Mouse (Mus musculus) kidney, embryonic 16.5 days (tissue): ENCODE measurements around the gene D3Ertd254e. TPM values are rescaled to one million over a fixed set of nuclear protein-coding genes. Genes with fewer than 3 reads are reported as not detected.

Source experiments
- ATAC-seq: fragments of 200-750 bp; cut with Nextera tagmentation; 2 replicates; pipeline ENCODE4 v1.8.0; 2017; ENCODE audit warnings: moderate TSS enrichment; ENCODE audit not compliant: low FRiP score, low TSS enrichment
- H3K27ac ChIP-seq: fragments of 300-500 bp; sonication (generic); 2 replicates; pipeline ENCODE4 v1.5.1; 2014; ENCODE audit warnings: low read length
- H3K27me3 ChIP-seq: fragments of 300-500 bp; sonication (generic); 2 replicates; pipeline ENCODE4 v1.6.1; 2014; ENCODE audit warnings: low read length, control low read depth, mixed read lengths; ENCODE audit not compliant: insufficient read depth
- H3K36me3 ChIP-seq: fragments of 300-500 bp; sonication (generic); 2 replicates; pipeline ENCODE4 v1.6.1; 2014; ENCODE audit warnings: low read length, control low read depth, mixed read lengths; ENCODE audit not compliant: insufficient read depth
- H3K4me1 ChIP-seq: fragments of 300-500 bp; sonication (generic); 2 replicates; pipeline ENCODE4 v1.6.1; 2014; ENCODE audit warnings: low read length, control low read depth, mixed read lengths; ENCODE audit not compliant: insufficient read depth
- H3K4me2 ChIP-seq: fragments of 300-500 bp; sonication (generic); replicated peaks from 2 replicates; pipeline ENCODE4 v1.6.1; 2014; ENCODE audit warnings: low read depth, low read length
- H3K4me3 ChIP-seq: fragments of 300-500 bp; sonication (generic); 2 replicates; pipeline ENCODE4 v1.5.1; 2014; ENCODE audit warnings: mild to moderate bottlenecking, low read length
- H3K9ac ChIP-seq: fragments of 300-500 bp; sonication (generic); replicated peaks from 2 replicates; pipeline ENCODE4 v1.6.1; 2014; ENCODE audit warnings: low read length
- H3K9me3 ChIP-seq: fragments of 300-500 bp; sonication (generic); 2 replicates; pipeline ENCODE4 v1.6.1; 2016; ENCODE audit warnings: low read length, control low read depth
- WGBS: fragments of 180-500 bp; shearing (Covaris S2); extraction: QIAGEN DNeasy Blood & Tissue Kit; methylation state at CpG from one replicate; pipeline ENCODE4 v1.1.7; 2014; 5-methylcytosine and 5-hydroxymethylcytosine counted together
- polyA plus RNA-seq: library from polyadenylated mRNA; unstranded; fragments of >200 nt; fragmentation: Nextera tagmentation; extraction: Ambion mirVana; gene quantifications from 2 replicates; pipeline ENCODE4 v1.2.1, GENCODE M21; 2015

Gene D3Ertd254e
- polyA plus RNA-seq, 1 experiment from 2014 or later: 8.2 TPM

DNA sequence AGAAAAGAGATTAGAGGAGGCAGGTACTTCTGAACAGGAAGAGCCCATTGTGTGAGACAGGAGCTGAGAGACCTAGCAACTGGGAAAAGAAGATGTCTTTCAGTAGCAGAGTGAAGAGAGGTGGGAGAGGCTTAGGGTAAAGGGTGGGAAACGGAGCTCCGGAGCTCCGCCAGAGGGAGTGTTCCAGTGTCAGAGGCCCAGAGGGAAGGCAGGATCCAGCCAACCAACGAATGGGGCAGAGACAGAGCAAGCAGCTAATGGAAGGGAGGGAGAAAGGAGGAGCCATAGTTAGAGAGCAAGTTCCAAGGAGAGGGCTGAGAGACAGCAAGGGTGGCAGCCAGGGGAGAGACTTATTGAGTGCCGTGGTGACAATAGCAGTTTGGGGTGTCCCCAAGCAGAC, 4.5 kb downstream of the D3Ertd254e start:
- Histone ChIP-seq H3K36me3 (peaks cover 10% of the 10 kb centered on the region), H3K4me1 (peaks cover 22% of the 10 kb centered on the region), H3K27ac (no peak overlapping the region), H3K4me2 (no peak overlapping the region), H3K4me3 (no peak overlapping the region), H3K9me3 (peaks cover 7% of the 10 kb centered on the region; the same call in 1 of the 2 replicates), H3K27me3 (no peaks in the 10 kb centered on the region), H3K9ac (no peak overlapping the region)
- 21% methylated on average over 5 of the region's 5 CpGs for WGBS
- no peak for ATAC-seq

GRCm38 (mm10) chr3:36170670-36171210, 19.9 kb downstream of the D3Ertd254e start:
- 94% methylated on average over 1 of the region's 1 CpGs for WGBS
- Histone ChIP-seq H3K9ac (no peak overlapping the region), H3K9me3 (peaks cover 3% of the 10 kb centered on the region; the same call in 1 of the 2 replicates), H3K4me1 (no peaks in the 10 kb centered on the region), H3K36me3 (peaks cover 20% of the 10 kb centered on the region), H3K4me2 (no peak overlapping the region), H3K27ac (no peak overlapping the region), H3K27me3 (no peaks in the 10 kb centered on the region), H3K4me3 (no peak overlapping the region)
- ATAC-seq: no peak

- no peaks in the 10 kb centered on the region for H3K27me3 ChIP-seq
- peaks cover 14% of the 10 kb centered on the region; the same call in 1 of the 2 replicates for H3K36me3 ChIP-seq
- no peaks in the 10 kb centered on the region for H3K4me1 ChIP-seq
- H3K27ac ChIP-seq: no peak overlapping the region
- no peak for ATAC-seq
- H3K4me3 ChIP-seq: no peak overlapping the region
- WGBS: 100% methylated on average over 1 of the region's 1 CpGs
- no peaks in the 10 kb centered on the region for H3K9me3 ChIP-seq
- no peak overlapping the region for H3K9ac ChIP-seq
- no peak overlapping the region for H3K4me2 ChIP-seq
Observed at GRCm38 (mm10) chr3:36171348-36171747, 20.5 kb downstream of the D3Ertd254e start.

- Histone ChIP-seq H3K4me1 (no peaks in the 10 kb centered on the region), H3K27ac (no peak overlapping the region), H3K4me3 (no peak overlapping the region), H3K27me3 (no peaks in the 10 kb centered on the region), H3K9ac (no peak overlapping the region), H3K4me2 (no peak overlapping the region), H3K36me3 (peaks cover 6% of the 10 kb centered on the region; the same call in 1 of the 2 replicates), H3K9me3 (no peaks in the 10 kb centered on the region)
- 92% methylated on average over 2 of the region's 2 CpGs for WGBS
- ATAC-seq: no peak
Observed at GRCm38 (mm10) chr3:36173761-36174160, 22.9 kb downstream of the D3Ertd254e start.

DNA sequence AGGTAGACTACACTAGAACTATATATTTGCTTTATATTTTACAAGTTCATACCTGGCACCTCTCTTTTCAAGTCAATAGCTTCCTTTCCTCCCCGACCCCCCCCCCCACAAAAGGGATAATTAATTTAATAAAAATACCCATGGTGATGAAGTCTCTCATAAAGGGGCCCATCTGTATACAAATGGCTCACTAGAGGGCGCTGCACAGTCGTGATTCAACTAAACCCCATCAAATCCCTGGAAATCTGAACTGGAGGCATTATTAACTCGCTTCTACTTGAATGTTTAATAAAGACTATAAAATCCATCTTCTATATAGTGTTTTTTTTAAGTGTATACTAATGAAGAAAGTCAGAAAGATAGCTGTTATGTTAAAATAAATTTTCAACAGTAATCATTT, 30.7 kb downstream of the D3Ertd254e start:
- Histone ChIP-seq H3K4me3 (no peak overlapping the region), H3K9ac (no peak overlapping the region), H3K36me3 (no peaks in the 10 kb centered on the region), H3K9me3 (no peaks in the 10 kb centered on the region), H3K27ac (no peak overlapping the region), H3K27me3 (no peaks in the 10 kb centered on the region), H3K4me1 (no peaks in the 10 kb centered on the region), H3K4me2 (no peak overlapping the region)
- 7% methylated on average over 4 of the region's 4 CpGs for WGBS
- no peak for ATAC-seq

DNA sequence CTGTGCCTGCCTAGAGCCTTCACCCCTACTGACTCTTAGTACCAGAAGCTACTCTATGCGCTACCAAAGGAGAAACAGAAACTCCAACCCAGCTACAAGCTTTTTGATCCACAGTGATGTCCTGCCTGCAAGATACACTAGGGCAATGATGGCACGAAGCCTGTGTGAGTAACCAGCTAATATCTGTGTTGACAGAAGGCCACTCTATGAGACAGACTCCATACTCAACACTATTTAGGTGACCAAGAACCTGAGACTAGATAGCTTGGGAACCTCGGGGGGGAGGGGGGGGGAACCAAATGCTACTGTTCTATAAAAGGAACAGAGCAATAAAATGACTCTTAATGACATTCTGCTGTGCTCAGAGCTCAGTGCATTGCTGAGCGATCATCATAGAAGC, 35.7 kb downstream of the D3Ertd254e start:
- Histone ChIP-seq H3K4me3 (no peak overlapping the region), H3K36me3 (no peaks in the 10 kb centered on the region), H3K27me3 (no peaks in the 10 kb centered on the region), H3K4me2 (no peak overlapping the region), H3K9ac (no peak overlapping the region), H3K27ac (no peak overlapping the region), H3K4me1 (no peaks in the 10 kb centered on the region), H3K9me3 (no peaks in the 10 kb centered on the region)
- no peak for ATAC-seq
- WGBS: 85% methylated on average over 4 of the region's 4 CpGs

- 88% methylated on average over 8 of the region's 8 CpGs for WGBS
- no peak overlapping the region for H3K27ac ChIP-seq
- no peaks in the 10 kb centered on the region for H3K4me1 ChIP-seq
- H3K9me3 ChIP-seq: no peaks in the 10 kb centered on the region
- no peaks in the 10 kb centered on the region for H3K27me3 ChIP-seq
- ATAC-seq: no peak
- H3K36me3 ChIP-seq: no peaks in the 10 kb centered on the region
- no peak overlapping the region for H3K4me2 ChIP-seq
- H3K9ac ChIP-seq: no peak overlapping the region
- no peak overlapping the region for H3K4me3 ChIP-seq
Observed at GRCm38 (mm10) chr3:36189243-36189642, 38.4 kb downstream of the D3Ertd254e start.

GRCm38 (mm10) chr3:36201098-36201497, 50.3 kb downstream of the D3Ertd254e start:
- Histone ChIP-seq H3K4me3 (no peak overlapping the region), H3K4me2 (no peak overlapping the region), H3K9ac (no peak overlapping the region), H3K36me3 (no peaks in the 10 kb centered on the region), H3K9me3 (no peaks in the 10 kb centered on the region), H3K27ac (no peak overlapping the region), H3K4me1 (no peaks in the 10 kb centered on the region), H3K27me3 (no peaks in the 10 kb centered on the region)
- WGBS: 75% methylated on average over 5 of the region's 5 CpGs
- no peak for ATAC-seq

- no peak overlapping the region for H3K27ac ChIP-seq
- no peak overlapping the region for H3K4me2 ChIP-seq
- no peak overlapping the region for H3K9ac ChIP-seq
- H3K27me3 ChIP-seq: no peaks in the 10 kb centered on the region
- H3K4me1 ChIP-seq: 0 out of 2 replicates have a peak, but pooled peaks cover 3% of the 10 kb centered on the region
- 78% methylated on average over 7 of the region's 7 CpGs for WGBS
- ATAC-seq: no peak
- no peaks in the 10 kb centered on the region for H3K36me3 ChIP-seq
- no peak overlapping the region for H3K4me3 ChIP-seq
- H3K9me3 ChIP-seq: no peaks in the 10 kb centered on the region
Observed at GRCm38 (mm10) chr3:36202932-36203331, 52.1 kb downstream of the D3Ertd254e start.

DNA sequence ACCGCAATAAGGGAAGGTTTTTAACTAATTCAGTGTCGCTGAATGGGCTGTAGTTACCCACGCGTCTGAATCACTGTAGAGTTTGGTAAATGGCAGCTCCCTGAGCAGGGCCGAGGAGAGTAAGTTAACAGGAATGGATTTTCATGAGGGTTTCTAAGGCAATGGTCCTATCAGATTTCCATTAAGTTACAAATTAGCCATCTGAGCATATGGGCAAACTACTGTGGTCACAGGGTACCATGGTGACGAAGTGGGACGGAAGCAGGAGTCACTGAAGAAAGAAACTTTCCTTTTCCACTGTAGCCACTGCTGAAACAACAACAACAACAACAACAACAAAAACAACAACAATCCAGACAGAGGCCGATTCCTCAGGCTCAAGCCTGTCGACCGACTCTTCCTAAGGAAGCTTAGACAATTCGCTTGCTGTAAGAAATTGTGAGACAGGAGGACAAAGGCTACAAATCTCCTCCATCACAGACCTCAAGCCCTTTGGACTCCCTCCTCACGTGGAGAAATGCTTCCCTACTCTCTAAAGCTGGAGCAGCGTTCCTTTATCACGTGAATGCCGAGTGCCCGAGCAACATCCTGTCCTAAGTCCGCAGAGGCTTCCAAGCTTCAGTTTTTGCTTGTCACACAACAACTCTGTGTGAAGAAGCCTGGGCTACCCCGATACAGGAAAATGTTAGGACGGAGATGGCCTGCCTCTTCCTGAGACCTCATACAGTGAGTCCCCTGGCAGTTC, 56.9 kb downstream of the D3Ertd254e start:
- Histone ChIP-seq H3K4me2 (0 out of 2 replicates have a peak overlapping the region, but pooled peaks have one; percentile 3), H3K9ac (no peak overlapping the region), H3K9me3 (no peaks in the 10 kb centered on the region), H3K4me1 (0 out of 2 replicates have a peak, but pooled peaks cover 6% of the 10 kb centered on the region), H3K4me3 (no peak overlapping the region), H3K36me3 (no peaks in the 10 kb centered on the region), H3K27ac (peak overlapping the region; percentile 42; the same call in 1 of the 2 replicates), H3K27me3 (no peaks in the 10 kb centered on the region)
- WGBS: 63% methylated on average over 19 of the region's 19 CpGs
- peak; percentile 74; the same call in 1 of the 2 replicates for ATAC-seq
